Mouse (Mus musculus) stomach, postnatal 0 days (tissue): ENCODE measurements around the gene Jazf1. TPM values are rescaled to one million over a fixed set of nuclear protein-coding genes. Genes with fewer than 3 reads are reported as not detected.

Experiments used
- ATAC-seq: fragments of 200-750 bp; cut with Nextera tagmentation; 2 replicates; pipeline ENCODE4 v1.8.0; 2017; ENCODE audit not compliant: low FRiP score, low TSS enrichment
- DNase-seq: peaks from one replicate; pipeline ENCODE4 v3.0.0-alpha.2; 2016; ENCODE audit warnings: low spot score
- H3K27ac ChIP-seq: fragments of 300-500 bp; sonication (generic); replicated peaks from 2 replicates; pipeline ENCODE4 v1.5.1; 2014; ENCODE audit warnings: mild to moderate bottlenecking, control low read depth
- H3K27me3 ChIP-seq: fragments of 300-500 bp; sonication (generic); 2 replicates; pipeline ENCODE4 v1.6.1; 2014; ENCODE audit warnings: low read length; ENCODE audit not compliant: control insufficient read depth, insufficient read depth
- H3K36me3 ChIP-seq: fragments of 300-500 bp; sonication (generic); 2 replicates; pipeline ENCODE4 v1.6.1; 2014; ENCODE audit warnings: low read length, mixed read lengths; ENCODE audit not compliant: control insufficient read depth, insufficient read depth
- H3K4me1 ChIP-seq: fragments of 300-500 bp; sonication (generic); replicated peaks from 2 replicates; pipeline ENCODE4 v1.6.1; 2014; ENCODE audit warnings: antibody characterized with exemption; ENCODE audit not compliant: control insufficient read depth, insufficient read depth
- H3K4me2 ChIP-seq: fragments of 300-500 bp; sonication (generic); replicated peaks from 2 replicates; pipeline ENCODE4 v1.6.1; 2014; ENCODE audit warnings: low read depth, mild to moderate bottlenecking, control low read depth, moderate library complexity
- H3K4me3 ChIP-seq: fragments of 300-500 bp; sonication (generic); 2 replicates; pipeline ENCODE4 v1.5.1; 2014; ENCODE audit warnings: low read depth, low read length, control low read depth
- H3K9ac ChIP-seq: fragments of 300-500 bp; sonication (generic); 2 replicates; pipeline ENCODE4 v1.6.1; 2014; ENCODE audit warnings: mild to moderate bottlenecking, low read length, control low read depth, mixed read lengths
- H3K9me3 ChIP-seq: fragments of 300-500 bp; sonication (generic); 2 replicates; pipeline ENCODE4 v1.6.1; 2016; ENCODE audit warnings: low read length; ENCODE audit not compliant: control insufficient read depth
- CTCF ChIP-seq: IDR thresholded peaks from 2 replicates; pipeline ENCODE4 v1.5.1; 2016; ENCODE audit warnings: antibody characterized with exemption, low read depth, mild to moderate bottlenecking, moderate library complexity
- EP300 ChIP-seq: optimal IDR thresholded peaks from 2 replicates; pipeline ENCODE3; 2016; ENCODE audit warnings: antibody characterized with exemption
- WGBS: fragments of 180-500 bp; shearing (Covaris S2); extraction: QIAGEN DNeasy Blood & Tissue Kit; methylation state at CpG from one replicate; pipeline ENCODE4 v1.1.7; 2014; 5-methylcytosine and 5-hydroxymethylcytosine counted together
- polyA plus RNA-seq: library from polyadenylated mRNA; unstranded; fragments of >200 nt; fragmentation: Nextera tagmentation; extraction: Ambion mirVana; gene quantifications from 2 replicates; pipeline ENCODE4 v1.2.1, GENCODE M21; 2015

The Jazf1 gene
- polyA plus RNA-seq, 1 experiment from 2014 or later: 5.1 TPM

DNA sequence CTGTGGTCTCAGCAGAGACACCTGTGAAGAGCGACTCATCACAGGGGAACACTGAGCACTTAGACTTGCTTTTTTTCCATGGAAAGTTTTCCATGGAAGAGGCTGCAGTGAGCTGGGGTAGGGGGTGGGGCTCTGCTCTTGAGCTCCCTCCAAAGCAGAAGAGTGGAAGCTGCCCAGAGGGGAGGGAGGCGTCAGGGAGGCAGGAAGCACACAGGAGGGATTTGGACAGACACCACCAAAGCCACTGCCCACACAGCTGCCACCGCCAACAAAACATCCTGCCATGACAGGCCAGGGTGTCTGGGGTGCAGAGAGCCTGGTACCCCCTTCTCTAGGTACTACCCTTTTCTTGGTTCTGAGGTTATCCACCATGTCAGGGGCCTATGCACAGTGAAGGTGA, 293.1 kb downstream of the Jazf1 start:
- H3K4me3 ChIP-seq: no peak overlapping the region
- no peaks in the 10 kb centered on the region for H3K4me1 ChIP-seq
- H3K4me2 ChIP-seq: no peak overlapping the region
- no peaks in the 10 kb centered on the region for H3K9me3 ChIP-seq
- H3K36me3 ChIP-seq: no peaks in the 10 kb centered on the region
- no peak overlapping the region for H3K9ac ChIP-seq
- WGBS: 77% methylated on average over 3 of the region's 3 CpGs
- no peak for ATAC-seq
- H3K27me3 ChIP-seq: no peaks in the 10 kb centered on the region
- H3K27ac ChIP-seq: no peak overlapping the region
- TF ChIP-seq CTCF (no peak), EP300 (no peak)
- no peak for DNase-seq

- no peaks in the 10 kb centered on the region for H3K9me3 ChIP-seq
- no peak for TF ChIP-seq CTCF
- TF ChIP-seq EP300: no peak
- H3K27ac ChIP-seq: no peak overlapping the region
- H3K9ac ChIP-seq: no peak overlapping the region
- 77% methylated on average over 5 of the region's 5 CpGs for WGBS
- H3K4me3 ChIP-seq: no peak overlapping the region
- H3K4me1 ChIP-seq: no peaks in the 10 kb centered on the region
- H3K36me3 ChIP-seq: no peaks in the 10 kb centered on the region; the same call in 1 of the 2 replicates
- H3K4me2 ChIP-seq: no peak overlapping the region
- ATAC-seq: no peak
- DNase-seq: no peak
- H3K27me3 ChIP-seq: no peaks in the 10 kb centered on the region
Observed at GRCm38 (mm10) chr6:52773132-52773531, 295.3 kb downstream of the Jazf1 start.

DNA sequence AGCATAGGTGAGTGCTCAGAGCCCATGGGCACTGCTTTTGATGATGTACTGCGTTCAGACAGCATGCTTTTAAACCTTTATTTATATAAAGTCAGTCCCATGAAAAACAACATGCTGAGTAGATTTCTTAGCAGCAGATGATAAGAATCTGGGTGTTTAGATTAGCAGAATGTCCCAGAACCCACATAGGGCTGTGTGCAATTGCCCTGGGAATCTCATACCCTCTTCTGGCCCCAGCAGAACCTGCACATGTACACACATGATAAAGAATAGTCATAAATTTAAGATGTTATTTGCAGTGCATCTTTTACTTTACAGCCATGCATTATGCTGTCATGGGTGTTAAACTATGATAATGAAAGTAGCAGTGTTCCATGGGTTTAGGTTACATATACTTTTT, 297.6 kb downstream of the Jazf1 start:
- ATAC-seq: no peak
- 28% methylated on average over 1 of the region's 1 CpGs for WGBS
- Histone ChIP-seq H3K27ac (no peak overlapping the region), H3K36me3 (peaks cover 6% of the 10 kb centered on the region; the same call in 1 of the 2 replicates), H3K27me3 (no peaks in the 10 kb centered on the region), H3K4me1 (no peaks in the 10 kb centered on the region), H3K9ac (no peak overlapping the region), H3K9me3 (no peaks in the 10 kb centered on the region), H3K4me2 (no peak overlapping the region), H3K4me3 (no peak overlapping the region)
- no peak for DNase-seq
- TF ChIP-seq EP300 (no peak), CTCF (no peak)

DNA sequence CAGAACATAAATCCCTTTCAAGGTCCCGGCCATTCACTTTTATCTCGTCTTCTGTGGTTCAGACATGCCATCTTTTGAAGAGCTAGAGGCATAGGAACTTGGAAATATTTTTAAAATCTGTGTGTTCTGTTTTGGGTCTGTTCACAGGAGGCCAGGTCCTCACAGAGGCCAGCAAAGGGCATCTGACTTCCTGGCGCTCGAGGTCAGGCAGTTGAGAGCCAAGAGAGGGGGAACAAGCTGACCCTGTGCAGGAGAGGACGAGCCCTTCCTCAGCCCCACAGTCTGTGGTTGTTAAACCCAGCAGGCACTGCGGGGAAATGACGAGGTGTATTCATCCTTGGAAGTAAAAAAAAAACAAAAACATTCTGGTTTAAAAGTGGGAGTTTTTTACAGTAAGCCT, 303.2 kb downstream of the Jazf1 start:
- TF ChIP-seq EP300 (no peak), CTCF (no peak)
- Histone ChIP-seq H3K36me3 (peaks cover 9% of the 10 kb centered on the region; the same call in 1 of the 2 replicates), H3K4me1 (no peaks in the 10 kb centered on the region), H3K27ac (no peak overlapping the region), H3K9me3 (no peaks in the 10 kb centered on the region), H3K4me2 (no peak overlapping the region), H3K9ac (no peak overlapping the region), H3K27me3 (no peaks in the 10 kb centered on the region), H3K4me3 (no peak overlapping the region)
- DNase-seq: no peak
- 82% methylated on average over 7 of the region's 7 CpGs for WGBS
- no peak for ATAC-seq

GRCm38 (mm10) chr6:52752832-52753231, 315.6 kb downstream of the Jazf1 start:
- TF ChIP-seq CTCF (no peak), EP300 (no peak)
- 94% methylated on average over 5 of the region's 5 CpGs for WGBS
- H3K27ac ChIP-seq: no peak overlapping the region

DNA sequence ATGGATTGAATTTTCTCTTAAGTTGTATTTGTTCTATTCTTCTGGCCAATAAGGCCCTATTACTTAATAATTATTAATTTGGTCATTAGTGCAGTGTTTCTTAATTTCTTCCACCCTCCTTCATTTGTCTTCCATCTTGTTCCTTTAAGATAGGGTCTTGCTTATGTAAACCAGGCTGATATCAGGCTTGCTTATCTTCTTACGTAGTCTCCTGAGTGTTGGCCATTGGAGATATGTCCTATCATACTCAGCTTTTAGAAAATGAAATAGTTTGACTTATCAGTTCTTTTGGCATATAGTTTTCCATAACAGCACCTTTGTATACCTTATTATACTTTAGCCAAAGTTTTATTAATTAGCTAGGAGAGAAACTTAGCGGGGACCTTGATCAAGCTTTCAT, 333.8 kb downstream of the Jazf1 start:
- ATAC-seq (no peak), DNase-seq (no peak)
- no peaks in the 10 kb centered on the region for H3K4me1 ChIP-seq
- no peak overlapping the region for H3K4me3 ChIP-seq
- H3K4me2 ChIP-seq: no peak overlapping the region
- WGBS: 91% methylated on average over 2 of the region's 2 CpGs
- H3K9me3 ChIP-seq: no peaks in the 10 kb centered on the region
- H3K36me3 ChIP-seq: peaks cover 4% of the 10 kb centered on the region
- no peak overlapping the region for H3K9ac ChIP-seq
- no peak overlapping the region for H3K27ac ChIP-seq
- no peak for TF ChIP-seq CTCF
- TF ChIP-seq EP300: no peak
- H3K27me3 ChIP-seq: no peaks in the 10 kb centered on the region

More at GRCm38 (mm10) chr6:52752832-52753231, 315.6 kb downstream of the Jazf1 start:
- H3K36me3 ChIP-seq: peaks cover 12% of the 10 kb centered on the region
- H3K27me3 ChIP-seq: no peaks in the 10 kb centered on the region
- H3K4me2 ChIP-seq: no peak overlapping the region
- no peak overlapping the region for H3K4me3 ChIP-seq
- ATAC-seq (no peak), DNase-seq (no peak)
- no peaks in the 10 kb centered on the region for H3K4me1 ChIP-seq
- no peaks in the 10 kb centered on the region for H3K9me3 ChIP-seq
- H3K9ac ChIP-seq: no peak overlapping the region
